Mouse (Mus musculus): ENCODE data around the gene Dcpp3. TPM values are rescaled to one million over a fixed set of nuclear protein-coding genes. Genes with fewer than 3 reads are reported as not detected.

Gene Dcpp3
- total RNA-seq, 2 experiments from 2014 or later = not detected

Other genes starting within 250 kb of the Dcpp3 start
- 100 to 1,000 TPM; 153 to 154 TPM for gene Hcfc1r1, start 243.9 kb upstream of the Dcpp3 start, total RNA-seq (2021)
- 10 to 100 TPM; 23.1 to 23.3 TPM for gene Thoc6, start 243.6 kb upstream of the Dcpp3 start, total RNA-seq (2021)
- 100 to 1,000 TPM; 224 to 359 TPM for gene Tnfrsf12a, start 240.0 kb upstream of the Dcpp3 start, total RNA-seq (2021)
- gene Cldn6, start 238.2 kb upstream of the Dcpp3 start, total RNA-seq (2021) = not detected
- gene Cldn9, start 233.4 kb upstream of the Dcpp3 start, total RNA-seq (2021) = not detected
- 1 to 10 TPM; 2.2 to 6.7 TPM for gene 1520401A03Rik, start 194.7 kb upstream of the Dcpp3 start, total RNA-seq (2021)
- 1 to 10 TPM; 2.1 to 2.4 TPM for gene Pkmyt1, start 191.1 kb upstream of the Dcpp3 start, total RNA-seq (2021)
- 10 to 100 TPM in 1 of 2 experiments, 1 to 10 TPM in 1; 8.5 to 12.7 TPM for gene Paqr4, start 176.6 kb upstream of the Dcpp3 start, total RNA-seq (2021)
- under 1 TPM in 1 of 2 experiments, not detected in 1; 0.13 TPM for gene Kremen2, start 171.6 kb upstream of the Dcpp3 start, total RNA-seq (2021)
- 10 to 100 TPM; 72.5 to 89.3 TPM for gene Flywch1, start 145.9 kb upstream of the Dcpp3 start, total RNA-seq (2021)
- 10 to 100 TPM in 1 of 2 experiments, 1 to 10 TPM in 1; 8.2 to 10.9 TPM for gene Flywch2, start 131.4 kb upstream of the Dcpp3 start, total RNA-seq (2021)
- 100 to 1,000 TPM; 480 to 746 TPM for gene Srrm2, start 126.9 kb upstream of the Dcpp3 start, total RNA-seq (2021)
- gene Elob, start 88.3 kb upstream of the Dcpp3 start, total RNA-seq (2021) = 100 to 1,000 TPM; 352 to 413 TPM
- gene Prss33, start 81.4 kb upstream of the Dcpp3 start, total RNA-seq (2021) = not detected
- not detected for gene Prss32, start 73.6 kb upstream of the Dcpp3 start, total RNA-seq (2021)
- under 1 TPM; 0.60 to 0.74 TPM for gene Prss41, start 73.3 kb upstream of the Dcpp3 start, total RNA-seq (2021)
- gene Prss21, start 49.4 kb upstream of the Dcpp3 start, total RNA-seq (2021) = not detected
- gene Dcpp1, start 36.6 kb upstream of the Dcpp3 start, total RNA-seq (2021) = not detected
- not detected for gene Dcpp2, start 36.6 kb upstream of the Dcpp3 start, total RNA-seq (2021)
- gene Sbp, start 24.2 kb downstream of the Dcpp3 start, total RNA-seq (2021) = not detected
- not detected for gene Sbpl, start 37.8 kb downstream of the Dcpp3 start, total RNA-seq (2021)
- gene Prss30, start 63.1 kb downstream of the Dcpp3 start, total RNA-seq (2021) = under 1 TPM in 1 of 2 experiments, not detected in 1; 0.64 TPM
- not detected for gene Prss22, start 80.6 kb downstream of the Dcpp3 start, total RNA-seq (2021)
- 1 to 10 TPM in 1 of 2 experiments, under 1 TPM in 1; 0.23 to 1.3 TPM for gene Prss27, start 120.7 kb downstream of the Dcpp3 start, total RNA-seq (2021)
- 10 to 100 TPM; 11.1 to 12.2 TPM for gene Kctd5, start 156.0 kb downstream of the Dcpp3 start, total RNA-seq (2021)
- gene Pdpk1, start 233.5 kb downstream of the Dcpp3 start, total RNA-seq (2021) = 10 to 100 TPM; 54.4 to 57.5 TPM
- gene Amdhd2, start 246.3 kb downstream of the Dcpp3 start, total RNA-seq (2021) = 10 to 100 TPM; 23.8 to 29.2 TPM